Mouse (Mus musculus) thymus, postnatal 4 days (tissue): Measurements from ENCODE around the gene 4930568D16Rik.

Experiments used
- DNase-seq: peaks from one replicate; pipeline ENCODE4 v3.0.0; 2021

4930568D16Rik gene

DNA sequence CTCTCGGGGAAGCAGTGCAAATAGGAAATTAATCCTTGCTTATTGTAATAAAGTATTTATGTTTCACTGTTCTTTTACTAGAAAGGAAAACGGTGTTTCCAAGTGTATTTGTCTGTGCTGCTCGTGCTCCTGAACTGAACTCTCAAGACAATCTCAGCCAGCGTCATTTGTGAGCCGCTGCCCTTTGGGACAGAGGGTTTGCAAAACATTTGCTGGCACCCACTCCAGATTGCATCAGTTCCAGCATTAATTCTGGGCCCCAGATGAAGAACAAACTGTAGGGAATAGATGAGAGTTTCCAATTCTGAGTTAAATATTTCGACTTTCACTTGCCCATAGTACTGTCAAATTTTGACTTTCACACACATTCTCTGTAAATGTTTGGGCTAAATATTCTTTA lies 28.8 kb downstream of the 4930568D16Rik start:
- no peak for DNase-seq

DNA sequence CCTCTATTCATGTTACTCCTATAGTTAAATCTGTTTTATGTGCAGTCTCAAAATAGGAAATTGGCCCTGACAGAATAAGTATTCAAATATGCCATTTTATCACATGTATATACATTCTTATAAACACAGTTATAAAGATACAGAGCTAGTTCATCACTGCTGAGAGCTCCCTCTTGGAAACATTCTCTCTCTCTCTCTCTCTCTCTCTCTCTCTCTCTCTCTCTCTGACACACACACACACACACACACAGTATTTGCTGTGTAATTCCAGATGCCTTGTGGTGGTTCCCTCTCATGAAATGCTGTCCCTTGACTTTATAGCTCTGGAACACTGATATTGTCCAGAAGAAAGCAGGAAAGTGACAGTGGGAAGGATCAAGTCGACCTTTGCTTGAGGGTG lies 29.5 kb downstream of the 4930568D16Rik start:
- no peak for DNase-seq

DNA sequence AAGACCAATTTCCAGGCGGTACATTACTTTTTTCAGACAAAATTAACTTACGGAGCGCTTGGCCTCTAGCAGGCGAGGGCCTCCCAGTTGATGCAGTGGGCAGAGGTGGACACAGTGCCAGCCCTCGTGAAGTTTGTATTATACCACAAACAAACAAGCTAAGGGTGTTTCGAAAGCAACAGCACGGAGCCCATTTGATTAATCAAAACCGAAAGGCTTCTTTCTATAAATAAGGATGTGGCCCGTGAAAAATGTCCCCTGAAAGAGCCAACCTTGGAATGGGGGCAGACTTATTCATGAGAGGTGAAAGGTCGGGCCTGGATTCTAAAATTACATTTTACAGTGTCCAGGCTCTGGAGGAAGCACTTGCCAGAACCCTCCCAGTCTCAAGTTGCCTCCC lies 30.1 kb downstream of the 4930568D16Rik start:
- DNase-seq: no peak

DNA sequence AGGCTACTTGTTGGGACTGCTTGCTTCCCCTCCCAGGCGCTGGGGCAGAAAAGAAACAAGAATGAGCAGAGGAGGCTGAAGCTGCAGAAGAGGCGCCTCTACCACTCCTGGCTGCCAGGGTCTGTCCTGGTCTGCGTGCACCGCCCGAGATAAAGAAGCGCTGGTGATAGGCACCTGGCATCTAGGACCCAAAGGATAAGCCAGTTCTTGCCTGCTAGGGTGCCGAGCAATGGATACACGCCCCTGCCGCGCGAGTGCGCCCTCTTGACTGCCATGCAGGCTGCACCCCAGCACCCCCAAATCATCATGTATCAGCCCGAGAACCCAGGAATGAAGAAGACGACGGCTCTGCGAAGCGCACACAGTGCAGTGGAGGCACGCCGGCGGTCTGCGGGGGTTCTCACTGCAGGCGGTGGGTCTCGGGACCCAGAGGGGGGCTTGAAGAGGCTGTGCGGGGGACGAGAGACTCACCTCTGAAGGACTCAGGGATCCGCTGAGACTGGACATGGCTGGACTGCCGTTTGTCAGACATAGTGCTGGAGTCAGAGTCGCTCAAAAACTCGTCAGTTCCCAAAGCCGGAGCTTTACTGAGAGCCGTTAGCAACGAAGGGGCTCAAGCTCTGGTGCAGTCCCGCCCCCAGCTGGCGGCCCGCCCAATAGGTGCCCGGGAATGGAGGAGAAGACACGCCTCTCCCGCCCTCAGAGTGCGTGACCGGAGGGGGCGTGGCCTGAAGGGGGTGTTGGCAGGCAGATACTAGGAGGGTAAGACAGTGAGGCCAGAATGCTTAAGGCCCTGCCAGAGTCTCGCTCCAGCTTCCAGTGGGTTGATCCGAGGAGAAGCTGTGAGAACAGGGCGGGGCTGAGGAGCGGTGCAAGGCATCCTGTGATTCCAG lies 30.9 kb downstream of the 4930568D16Rik start, which contains the start of gene Stom:
Gene Stom, minus strand, starts transcription at position 589 of the 893 bp plus-strand sequence.
- DNase-seq: peak; percentile 100

DNA sequence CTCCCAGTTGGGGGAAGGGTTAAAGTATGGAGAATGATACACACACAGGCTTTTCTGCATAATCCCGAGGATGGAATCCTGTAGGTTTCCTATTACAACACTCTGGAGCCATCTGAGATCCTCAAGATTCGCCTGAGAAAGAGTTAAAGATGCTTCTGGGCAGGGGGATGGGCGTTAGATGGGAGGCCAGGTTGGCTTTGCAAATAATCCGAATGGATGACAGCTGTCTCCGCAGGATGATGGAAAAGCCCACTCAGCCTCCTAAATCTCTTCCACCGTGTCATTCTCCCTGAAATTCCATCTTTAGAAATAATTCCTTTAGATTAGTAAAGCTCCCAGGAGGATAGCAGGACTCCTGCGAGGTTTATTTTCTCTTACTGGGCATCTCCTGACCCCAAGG lies 31.9 kb downstream of the 4930568D16Rik start:
- DNase-seq: no peak

DNA sequence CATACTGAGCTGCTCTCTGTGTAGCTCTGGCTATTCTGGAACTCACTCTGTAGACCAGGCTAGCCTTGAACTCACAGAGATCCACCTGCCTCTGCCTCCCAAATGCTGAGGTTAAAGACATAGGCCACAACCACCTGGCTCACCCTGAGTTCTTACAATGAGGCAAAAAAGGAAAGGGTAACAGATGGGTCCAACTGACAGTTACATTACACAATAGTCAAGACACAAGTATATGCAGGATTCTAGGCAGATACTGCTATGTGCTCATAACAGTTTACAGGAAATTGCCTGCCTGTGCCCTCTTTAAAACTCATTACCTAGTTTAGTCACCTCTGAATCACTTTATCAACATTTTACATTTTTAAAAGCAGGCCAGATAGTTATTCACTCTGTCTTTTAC lies 33.9 kb downstream of the 4930568D16Rik start:
- DNase-seq: no peak

DNA sequence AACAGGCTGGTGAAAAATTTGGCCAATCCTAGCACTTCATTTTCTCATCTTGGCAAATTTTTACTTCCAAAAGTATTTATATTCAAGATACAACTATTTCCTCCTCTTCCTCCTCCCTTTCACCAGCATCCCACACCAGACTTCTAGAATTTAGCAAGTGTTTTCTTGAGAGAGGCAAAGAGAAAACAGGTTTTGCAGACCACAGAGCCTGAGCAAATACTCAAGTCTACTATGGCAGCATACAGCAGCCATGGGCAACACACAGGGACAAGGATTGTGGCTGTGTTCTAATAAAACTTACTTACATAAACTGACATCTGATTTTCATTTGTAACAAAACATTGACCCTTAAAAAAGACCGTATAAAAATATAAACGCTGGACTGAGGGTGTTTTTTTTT lies 36.3 kb downstream of the 4930568D16Rik start:
- no peak for DNase-seq

DNA sequence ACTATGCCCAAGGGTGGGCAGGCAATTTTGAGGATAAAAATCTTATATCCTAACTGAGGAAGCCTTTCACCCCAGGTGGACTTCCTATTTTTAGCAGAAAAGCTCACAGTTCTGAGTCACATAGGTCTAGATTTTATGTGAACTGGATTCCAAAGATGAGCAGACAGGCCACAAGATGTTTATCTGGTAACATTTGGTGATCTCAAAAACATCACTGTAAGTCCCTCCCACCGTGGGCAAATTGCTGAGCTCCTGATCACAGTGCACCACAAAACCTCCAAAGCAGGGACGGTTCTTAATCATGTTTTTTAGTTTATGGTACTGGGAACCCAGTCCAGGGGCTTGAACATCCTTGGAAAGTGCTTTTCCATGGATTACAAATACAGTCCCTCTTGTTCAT lies 38.5 kb downstream of the 4930568D16Rik start:
- DNase-seq: no peak

DNA sequence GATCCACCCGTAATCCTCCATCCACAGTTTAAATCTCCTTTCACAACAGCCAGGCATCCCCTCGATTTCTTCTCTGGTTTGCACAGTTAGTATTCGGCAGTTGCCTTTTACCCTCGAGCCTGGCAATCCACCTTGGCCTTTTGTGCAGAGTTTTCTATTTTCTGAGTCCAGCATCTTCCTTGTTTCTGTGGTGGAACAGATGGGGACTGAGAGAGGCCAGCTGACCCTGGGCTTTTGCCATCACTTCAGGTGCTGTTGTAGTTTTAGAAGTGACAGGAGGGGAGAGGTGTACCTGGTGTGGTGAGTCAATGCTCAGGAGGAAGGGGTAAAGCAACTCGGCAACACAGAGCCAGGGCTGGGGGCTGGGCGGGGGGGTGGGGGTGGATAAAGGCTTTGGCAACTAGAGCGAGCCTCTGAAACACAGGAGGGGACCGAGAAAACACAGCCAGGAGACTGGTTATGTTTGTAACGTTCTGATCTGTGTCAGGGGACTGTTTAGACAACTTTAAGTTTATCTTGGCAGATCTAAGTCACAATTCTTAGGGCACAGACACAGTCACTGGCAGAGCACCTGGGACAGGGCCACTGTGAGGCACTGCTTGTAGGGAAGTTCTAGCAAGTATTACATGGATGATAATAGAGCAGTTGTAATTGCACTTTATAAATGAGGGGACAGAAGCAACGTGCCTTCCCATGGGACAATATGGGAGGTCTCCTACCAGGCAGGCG lies 39.3 kb downstream of the 4930568D16Rik start:
- DNase-seq: no peak

DNA sequence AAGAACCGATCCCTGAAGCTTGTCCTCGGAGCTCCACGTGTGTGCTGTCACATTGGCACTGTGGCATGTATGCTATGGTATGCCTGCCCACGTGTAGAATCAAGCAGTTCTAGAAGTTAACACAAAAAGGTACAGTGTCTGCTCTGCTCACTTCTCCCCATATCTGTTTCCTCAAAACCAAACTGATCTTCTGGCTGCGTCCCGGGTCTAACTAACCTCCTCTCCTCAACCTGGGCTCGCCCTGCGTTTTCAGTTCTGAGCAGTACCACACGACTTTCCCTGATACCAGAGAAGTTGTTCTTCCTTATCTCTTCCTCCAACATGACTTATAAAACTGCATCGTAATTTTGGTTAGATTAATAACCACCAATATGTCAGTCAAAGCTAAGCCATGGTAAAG lies 39.9 kb downstream of the 4930568D16Rik start:
- no peak for DNase-seq

DNA sequence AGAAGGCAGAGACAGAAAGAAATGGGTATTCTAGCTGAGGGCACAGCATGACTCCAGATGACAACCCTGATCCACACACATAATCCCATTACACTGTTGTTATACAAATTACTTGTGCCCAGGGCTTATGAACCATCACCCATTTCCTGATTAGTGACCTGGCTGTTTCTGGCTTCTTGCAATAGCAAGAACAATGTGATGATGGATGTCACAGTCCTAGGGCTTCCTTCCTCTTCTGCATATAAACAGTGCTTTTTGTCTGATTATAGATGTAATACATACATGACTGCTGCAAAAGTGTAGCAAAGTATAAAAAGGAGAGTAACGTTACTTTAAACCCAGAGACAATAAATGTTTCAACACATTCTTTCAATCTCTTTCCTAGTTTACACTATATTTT lies 40.6 kb downstream of the 4930568D16Rik start:
- no peak for DNase-seq

DNA sequence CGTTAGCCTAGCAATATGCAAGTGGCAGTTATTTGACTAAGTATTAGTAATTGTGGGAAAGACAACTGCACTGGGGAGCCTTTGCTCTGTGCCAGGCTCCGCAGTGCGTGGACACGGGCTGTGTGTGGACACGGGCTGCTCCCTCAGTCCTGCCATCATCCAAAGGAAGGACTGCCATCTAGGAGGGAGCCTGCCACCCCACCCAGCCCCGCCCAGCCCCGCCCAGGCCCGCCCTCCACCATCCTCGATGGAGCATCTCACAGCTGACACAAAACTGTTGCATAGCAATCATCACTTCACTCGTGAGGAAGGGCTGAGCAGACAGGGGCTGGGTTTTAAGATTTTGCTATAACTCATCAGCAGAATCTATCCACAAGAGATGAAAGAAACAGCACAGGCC lies 41.6 kb downstream of the 4930568D16Rik start:
- no peak for DNase-seq

DNA sequence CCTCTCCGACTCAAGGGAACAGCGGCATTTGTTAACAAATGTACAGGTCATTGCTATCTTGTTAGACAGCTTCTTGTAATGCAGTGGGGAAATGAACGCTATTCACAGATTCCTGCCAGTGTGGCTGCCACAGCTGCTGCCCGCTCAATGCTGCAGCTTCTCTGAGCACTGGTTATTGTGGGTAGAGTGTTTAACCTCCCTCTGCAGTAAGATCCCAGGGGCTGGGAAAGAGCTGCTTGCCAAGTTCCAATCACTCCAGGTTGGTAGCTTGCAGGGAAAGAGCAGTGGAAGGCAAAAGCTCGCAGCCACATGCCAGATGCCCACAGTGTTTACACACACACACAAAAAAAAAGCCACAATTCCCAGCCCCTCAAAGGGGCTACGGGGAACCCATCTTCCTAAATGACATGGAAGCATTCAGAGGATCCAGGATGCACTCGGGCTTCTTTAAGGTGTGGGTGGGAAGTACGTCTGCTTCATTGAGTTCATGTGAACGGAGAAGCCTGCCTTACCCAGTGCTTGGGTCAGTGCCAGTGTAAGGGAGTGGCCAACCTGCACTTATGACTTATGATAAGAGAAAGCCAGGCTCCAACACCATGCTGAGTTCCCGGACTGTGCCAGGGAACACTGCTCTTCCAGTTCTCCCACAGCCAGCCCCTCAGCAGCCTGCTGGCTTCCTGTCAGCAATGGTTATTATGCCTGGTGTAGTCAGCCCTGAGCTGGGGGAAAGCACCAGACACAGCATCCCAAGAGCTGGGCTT lies 44.9 kb downstream of the 4930568D16Rik start:
- no peak for DNase-seq

DNA sequence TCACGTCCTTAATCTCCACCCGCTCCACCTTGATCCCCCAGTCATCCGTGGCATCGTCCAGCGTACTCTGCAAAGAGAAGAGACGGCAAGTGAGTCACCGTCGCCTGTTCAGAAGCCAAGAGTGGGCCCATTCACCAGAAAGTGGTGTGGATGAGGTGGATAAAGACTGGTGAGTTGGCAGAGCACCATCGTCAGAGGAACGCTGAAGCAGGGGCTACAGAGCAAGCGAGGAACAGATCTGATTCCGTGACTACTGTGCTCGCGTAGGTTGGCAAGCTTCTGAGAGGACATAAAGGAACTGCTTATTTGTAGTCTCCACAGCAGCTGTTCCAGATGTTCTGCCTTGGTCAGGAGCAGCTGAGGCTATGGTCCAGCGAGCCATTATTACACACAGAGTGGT lies 47.1 kb downstream of the 4930568D16Rik start:
- DNase-seq: no peak

DNA sequence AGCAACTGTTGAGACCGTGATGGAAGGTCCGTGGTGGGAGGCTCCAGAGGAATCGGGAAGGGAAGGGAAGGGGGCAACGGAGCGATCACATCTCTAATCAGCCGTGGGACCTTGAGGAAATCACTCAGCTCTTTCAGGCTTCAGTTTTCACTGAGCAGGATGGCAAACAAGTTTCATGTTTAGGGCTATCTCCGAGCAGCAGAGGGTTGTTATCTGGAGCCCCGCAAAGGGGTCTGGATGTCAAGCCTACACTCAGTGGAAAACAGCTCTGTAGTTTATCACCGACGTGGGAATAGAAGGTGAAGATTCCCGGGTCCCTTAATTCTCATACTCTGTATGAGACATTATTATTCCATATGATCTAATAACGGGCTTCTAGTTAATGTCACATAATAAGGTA lies 49.1 kb downstream of the 4930568D16Rik start:
- no peak for DNase-seq

DNA sequence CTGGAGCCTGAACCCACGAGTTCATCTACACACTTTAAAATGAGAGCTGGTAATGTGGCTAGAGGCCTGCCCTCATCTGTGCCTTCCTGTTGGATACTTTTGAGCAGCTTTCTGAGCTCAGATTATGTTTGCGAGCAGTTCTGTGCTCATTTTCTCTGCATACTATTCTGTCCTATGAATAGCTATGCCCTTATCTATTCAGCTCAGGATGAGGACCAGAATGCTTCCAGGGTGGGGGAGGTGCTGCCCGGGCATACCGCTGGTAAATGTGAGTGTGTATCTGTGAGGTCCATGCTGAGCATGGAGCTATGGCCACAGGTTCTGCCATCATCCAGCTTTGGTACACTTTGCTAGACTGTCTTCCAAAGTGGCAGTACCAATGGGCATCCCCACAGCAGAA lies 49.9 kb downstream of the 4930568D16Rik start:
- no peak for DNase-seq

DNA sequence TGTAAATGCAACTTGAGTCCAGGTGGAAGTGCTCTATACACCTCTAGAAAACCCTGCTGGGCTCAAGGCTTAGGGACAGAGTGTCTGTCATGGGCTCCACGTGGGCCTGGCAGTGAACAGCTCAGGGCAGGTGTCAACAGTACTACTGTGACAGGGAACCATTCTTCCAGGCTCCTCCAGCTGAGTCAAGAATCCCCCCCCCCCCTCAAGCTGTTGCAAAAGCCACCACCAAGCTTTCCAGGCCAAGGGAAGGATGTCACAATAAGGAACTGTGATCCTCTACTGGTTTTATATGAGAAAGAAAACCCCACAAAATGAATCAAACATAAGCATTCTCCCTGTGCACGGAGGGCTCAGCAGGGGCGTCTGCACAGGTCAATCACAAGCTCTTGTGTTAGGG lies 53.2 kb downstream of the 4930568D16Rik start:
- no peak for DNase-seq

DNA sequence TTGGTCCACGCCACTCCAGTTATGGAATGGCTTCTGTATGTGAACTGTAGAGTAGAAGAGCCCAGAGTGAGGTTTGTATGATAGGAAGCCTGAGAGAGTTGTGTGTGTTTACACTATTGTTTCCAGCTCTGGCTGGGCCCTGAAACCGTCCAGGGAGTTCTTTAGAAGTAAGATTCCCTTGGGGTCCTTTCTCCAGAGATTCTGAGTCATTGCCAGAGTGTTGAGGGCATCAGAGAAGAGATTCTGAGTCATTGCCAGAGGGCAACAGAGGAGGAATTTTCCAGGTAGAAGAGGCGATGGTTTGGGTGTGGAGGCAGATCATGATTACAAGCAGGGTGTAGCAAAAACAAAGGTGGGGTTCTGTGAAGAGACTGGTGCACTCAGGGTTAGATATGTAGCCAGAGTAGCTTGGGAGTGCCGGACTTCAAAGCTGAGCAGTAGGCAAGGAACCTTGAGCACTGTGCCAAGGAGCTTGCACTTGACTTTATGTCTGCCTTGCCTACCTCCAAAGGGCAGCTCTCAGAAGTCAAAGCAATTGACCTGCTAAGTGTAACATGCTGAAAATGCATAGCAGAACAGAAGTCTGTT lies 57.5 kb downstream of the 4930568D16Rik start:
- no peak for DNase-seq

DNA sequence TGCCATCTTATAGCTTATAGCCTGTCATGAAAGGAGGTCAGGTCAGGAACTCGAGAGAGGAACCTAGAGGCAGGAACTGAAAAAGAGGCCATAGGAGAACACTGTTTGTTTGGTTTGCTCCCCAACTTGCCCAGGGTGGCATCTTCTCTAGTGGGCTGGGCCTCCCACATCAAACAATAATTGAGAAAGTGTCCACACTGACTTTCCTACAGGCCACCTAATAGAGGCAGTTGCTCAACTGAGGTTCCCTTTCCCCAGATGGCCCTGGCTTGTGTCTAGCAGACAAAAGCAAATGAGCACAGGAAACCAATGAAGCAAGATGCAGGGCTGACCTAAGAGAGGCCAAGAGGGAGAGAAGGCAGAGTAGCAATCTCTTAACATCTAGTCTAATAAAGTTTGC lies 59.4 kb downstream of the 4930568D16Rik start:
- DNase-seq: no peak
